Mouse (Mus musculus): ENCODE data around the gene Pcca.
"Not testable (repeated sequence)": the region's sequence is repeated elsewhere in the genome, so short reads cannot be mapped to it uniquely, and the experiment has no call there.

The Pcca gene

GRCm38 (mm10) chr14:122570862-122571261 is 36.7 kb downstream of the Pcca start:
- DNase-seq, result no peak

- DNase-seq, result no peak
These were observed 40.1 kb downstream of the Pcca start for GRCm38 (mm10) chr14:122574064-122574751.

DNA sequence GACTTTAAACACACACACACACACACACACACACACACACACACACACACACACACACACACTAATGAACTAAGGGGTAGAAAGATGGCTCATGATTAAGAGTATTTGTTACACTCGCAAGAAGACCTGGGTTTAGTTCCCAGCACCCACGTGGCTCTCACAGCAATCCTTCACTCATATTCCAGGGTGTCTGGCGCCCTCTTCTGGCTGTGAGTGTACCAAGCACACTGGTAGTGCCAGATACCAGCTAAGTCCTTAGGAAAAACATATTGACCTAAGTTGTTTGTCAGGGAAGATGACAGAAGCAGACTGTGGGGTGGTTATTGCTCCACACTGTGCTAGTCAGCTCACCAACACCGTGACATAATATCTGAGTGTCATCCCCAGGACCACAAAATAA is 43.7 kb downstream of the Pcca start:
- no peak for DNase-seq

DNA sequence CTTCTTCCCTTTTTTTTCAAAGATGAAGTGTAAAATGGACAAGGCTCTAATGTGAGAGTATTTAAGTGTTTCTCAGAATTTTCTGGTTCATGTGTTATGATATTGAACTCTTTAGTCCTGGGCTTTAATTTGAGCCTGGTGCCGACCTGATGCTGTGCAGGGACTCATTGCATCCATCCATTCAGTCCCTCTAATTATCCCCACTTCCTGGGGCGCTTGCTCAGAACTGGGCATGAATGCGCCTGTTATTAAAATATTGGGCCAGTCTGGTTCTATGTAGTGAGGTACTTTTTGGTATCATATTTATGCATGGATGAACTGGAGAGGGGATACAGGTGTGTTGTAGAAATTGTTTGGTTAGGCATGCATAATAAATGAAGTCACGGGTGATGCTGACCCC is 47.9 kb downstream of the Pcca start:
- no peak for DNase-seq

DNA sequence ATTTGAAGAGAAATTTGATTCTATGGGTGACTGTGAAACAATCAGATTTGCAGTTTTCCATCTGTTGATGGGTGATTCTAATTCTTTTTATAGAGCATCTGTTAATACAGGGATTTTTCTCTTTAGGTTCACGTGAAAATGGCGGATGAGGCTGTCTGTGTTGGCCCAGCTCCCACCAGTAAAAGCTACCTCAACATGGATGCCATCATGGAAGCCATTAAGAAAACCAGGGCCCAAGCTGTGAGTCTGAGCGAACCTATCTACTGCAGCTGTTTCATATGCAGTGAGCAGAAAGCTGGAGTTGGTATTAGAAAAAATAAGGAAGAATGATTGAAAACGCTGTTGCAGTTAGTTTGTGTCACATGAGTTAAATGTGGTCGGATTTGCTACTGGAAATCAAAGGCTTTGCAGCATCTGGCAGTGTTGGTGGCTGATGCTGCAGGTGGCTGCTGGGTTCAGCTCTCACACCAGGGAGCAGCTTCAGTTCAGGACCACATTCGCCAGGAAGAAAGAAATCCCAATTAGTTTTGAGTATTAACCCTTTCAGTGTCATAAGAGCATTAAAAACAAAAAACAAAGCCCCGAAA is 48.5 kb downstream of the Pcca start:
- no peak for DNase-seq

DNA sequence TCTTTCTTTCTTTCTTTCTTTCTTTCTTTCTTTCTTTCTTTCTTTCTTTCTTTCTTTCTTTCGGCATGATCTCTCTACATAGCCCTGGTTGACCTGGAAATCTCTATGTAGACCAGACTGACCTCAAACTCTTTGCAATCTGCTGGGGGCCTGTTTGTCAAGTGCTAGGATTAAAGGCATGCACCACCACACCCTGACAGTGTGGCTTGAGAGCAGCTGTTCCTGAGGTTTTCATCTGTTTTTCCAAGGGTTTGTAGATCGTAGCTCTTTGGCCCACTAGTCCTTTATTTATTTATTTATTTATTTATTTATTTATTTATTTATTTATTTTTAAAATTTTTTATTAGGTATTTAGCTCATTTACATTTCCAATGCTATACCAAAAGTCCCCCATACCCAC is 50.0 kb downstream of the Pcca start:
- not testable (repeated sequence) for DNase-seq

DNA sequence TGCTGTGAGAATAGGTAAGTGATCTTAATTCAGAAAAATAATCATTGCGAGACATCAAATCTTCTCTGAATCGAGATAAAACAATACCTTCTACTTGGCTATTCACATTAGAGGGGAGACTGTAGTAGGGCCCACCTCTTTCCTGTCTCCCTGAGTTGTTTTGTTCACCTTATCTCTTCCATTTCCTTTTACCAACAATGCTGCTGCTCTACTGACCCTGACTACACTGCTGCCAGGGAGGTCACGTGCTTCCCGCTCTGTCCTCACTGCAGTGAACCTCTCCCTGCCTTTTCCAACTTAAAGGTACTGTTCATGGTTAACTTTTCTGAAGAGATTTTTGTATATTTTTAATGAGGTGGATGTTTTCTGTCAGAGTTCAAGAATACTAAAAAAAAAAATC is 52.8 kb downstream of the Pcca start:
- no peak for DNase-seq

DNA sequence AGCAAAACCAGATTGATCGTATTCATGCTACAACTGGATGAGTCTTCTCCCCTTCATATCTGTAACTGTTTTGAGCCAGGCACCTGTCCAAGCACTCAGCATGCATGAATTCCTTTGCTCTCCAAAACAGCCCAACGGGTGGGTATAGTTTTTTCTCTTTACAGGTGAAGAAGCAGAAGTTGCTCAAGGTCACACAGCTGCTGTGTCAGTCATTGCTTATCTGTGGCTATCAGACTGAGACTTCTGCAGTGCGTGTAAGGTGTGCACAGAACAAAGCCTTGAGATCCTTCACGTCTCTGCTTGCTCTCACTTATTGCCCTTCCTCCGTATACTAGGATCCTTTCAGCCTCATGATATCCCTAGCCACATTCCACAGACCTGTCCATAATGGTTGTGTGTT is 63.4 kb downstream of the Pcca start:
- DNase-seq, result no peak

DNA sequence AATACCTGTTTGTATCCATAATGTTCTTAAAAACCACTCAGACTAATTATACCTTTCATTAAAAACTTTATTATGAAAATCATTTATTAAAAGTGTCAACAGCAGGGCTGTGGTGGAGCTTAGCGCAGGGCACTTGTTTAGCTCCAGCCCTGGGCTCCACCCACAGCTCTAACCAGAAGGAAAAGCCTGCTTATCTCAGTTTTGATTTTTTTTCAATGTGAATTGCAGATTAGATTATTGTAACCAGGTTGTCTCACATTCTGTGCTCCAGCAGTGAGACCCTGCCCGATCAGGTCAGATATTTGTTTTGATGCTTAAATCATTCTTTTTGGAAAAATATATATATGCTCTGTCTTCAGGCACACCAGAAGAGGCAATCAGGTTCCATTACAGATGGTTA is 64.7 kb downstream of the Pcca start:
- no peak for DNase-seq

GRCm38 (mm10) chr14:122599839-122600238 is 65.7 kb downstream of the Pcca start:
- no peak for DNase-seq

- DNase-seq, result no peak
These were observed 68.6 kb downstream of the Pcca start for GRCm38 (mm10) chr14:122602701-122603100.

DNA sequence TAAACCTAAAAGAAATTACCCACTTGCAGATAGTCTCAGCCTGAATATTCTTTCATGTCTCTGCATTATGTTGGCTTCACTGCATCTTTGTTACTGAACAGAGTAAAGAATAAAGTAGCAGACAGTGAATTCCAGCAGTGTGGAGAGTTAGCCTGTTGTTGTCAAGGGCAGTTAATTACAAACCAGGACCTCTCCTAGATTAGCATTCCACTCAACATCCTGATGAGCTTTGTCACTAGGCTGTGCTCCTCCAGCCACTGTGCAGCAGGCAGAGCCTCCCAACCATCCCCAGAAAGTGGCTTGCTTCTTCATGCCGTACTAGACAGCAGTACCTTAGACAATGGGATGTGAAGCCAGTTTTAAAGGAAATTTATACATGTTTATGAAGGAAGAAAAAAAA is 72.4 kb downstream of the Pcca start:
- DNase-seq, result no peak

DNA sequence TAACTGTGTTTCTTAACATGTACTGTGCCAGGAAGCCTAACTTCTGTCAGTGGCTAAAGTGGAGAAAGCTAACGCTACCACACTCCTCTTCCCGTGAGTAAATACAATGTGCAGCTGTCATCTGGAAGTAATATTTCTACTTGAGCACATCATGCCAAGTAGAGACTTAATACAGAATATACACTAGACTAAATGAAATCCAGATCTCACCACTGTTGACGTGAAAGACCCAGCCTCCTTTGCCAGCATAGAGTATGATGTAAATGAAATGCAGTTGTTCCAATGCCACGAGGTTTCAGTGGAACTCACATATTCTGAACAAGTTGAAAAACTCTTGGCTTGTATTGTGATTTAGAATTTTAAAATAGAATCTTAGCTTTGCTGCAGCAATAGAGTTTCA is 73.3 kb downstream of the Pcca start:
- no peak for DNase-seq

- DNase-seq, result no peak
These were observed 74.2 kb downstream of the Pcca start for GRCm38 (mm10) chr14:122608323-122608722.

DNA sequence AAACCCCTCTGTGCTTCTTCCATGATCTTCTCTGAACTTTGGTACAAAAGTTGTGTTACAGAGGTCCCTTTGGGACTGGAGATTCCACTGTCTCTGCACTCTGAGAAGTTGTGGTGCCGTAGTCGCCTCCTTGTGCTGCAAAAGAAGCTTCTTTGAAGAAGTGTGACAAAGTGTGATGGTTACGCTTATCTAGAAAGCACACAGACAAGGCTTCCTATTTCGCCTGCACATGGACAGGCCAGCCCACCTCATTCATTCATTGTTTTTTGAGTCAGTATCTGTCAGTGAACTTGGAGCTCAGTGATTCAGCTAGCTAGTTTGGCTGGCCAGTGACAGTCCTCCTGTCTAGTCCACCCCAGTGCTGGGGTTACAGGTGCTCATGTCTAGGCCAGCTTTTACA is 76.9 kb downstream of the Pcca start:
- no peak for DNase-seq

DNA sequence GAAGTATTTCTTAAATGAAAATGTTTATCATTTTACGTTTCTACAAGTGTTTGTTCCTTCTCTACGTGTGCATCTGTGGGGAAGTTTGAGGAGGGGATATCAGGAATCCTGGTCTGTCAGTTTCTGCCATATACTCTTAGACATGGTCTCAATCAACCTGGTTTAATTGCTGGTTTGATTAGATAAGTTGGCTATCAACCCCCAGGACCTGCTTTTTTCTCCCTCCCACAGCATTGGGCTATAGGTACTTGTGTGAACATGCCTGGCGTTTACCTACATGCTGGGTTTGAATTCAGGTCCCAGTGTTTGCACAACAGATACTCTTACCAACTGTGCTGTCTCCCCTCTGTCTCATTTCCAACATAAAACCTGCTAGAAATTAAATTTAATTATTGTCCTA is 78.2 kb downstream of the Pcca start:
- DNase-seq, result no peak

DNA sequence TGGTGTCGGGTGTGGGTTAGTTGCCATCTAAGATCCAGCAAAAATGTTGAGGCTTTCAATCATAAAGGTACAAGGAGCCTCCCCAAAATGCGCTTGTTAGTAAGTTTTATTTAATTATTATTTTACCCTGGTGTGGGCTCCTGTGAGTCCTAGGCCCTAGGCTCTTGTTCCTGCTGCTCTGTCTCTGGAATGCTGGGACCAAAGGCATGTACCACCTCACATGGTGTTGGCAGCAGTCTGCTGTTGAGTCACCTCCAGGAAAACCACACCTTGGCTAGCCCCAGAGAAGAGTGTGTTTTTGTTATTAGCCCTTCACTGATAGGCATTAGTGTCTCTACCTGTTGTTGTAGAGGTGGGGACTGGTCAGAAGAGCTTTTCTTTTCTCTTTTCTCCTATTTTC is 83.5 kb downstream of the Pcca start:
- DNase-seq, result no peak

GRCm38 (mm10) chr14:122633416-122633815 is 99.3 kb downstream of the Pcca start:
- no peak for DNase-seq

DNA sequence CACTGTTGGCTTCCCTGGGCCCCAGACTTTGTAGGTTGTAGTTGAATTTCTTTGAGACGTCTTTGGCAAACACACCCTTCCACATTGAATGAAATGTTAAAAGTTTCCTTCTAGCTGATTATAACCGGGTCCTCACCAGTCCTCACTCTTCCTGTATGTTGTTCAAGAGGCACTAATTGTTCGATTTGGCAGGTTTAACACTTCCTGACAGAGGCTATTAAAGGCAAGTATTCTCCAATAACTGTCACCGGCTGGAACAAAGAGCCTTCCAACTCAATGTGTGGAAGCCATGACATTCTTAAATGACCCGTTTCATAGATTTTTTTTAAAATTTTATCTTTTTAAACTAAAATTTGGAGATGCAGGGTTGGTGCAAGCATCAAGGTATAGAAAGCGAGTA is 102.5 kb downstream of the Pcca start:
- no peak for DNase-seq

DNA sequence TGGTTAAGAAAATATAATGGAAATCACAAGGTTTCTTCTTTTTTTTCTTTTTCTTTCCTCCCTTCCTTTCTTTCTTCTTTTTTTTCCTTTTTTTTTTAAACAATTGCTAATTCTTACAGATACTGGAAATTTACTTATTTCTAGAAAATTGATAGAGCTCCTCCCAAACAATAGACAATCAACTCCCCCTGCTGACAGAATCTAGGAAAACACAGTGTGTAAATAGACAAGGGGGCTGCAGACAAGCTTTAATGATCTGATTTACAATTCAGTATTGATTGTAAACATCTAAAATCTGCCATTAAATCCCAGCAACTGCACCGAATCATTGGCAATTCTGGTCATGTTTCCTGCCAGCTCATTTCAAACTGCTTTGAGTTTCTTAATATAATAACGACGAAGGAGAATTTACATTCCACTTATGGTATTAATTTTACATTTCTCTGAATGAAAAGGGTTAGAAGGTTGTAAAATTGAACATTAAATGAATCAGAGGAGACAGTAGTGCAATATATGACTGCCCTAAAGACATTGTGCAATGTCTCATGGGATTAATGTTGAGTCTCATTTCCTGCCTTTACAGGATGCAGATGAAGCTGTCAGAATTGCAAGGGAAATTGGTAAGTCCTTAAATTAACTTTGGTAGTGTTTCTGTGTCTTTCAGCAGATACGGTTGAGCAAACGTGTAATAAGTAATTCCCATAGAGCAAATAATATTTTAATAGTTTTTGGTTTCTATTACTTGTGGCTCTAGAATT is 103.9 kb downstream of the Pcca start:
- DNase-seq, result no peak

GRCm38 (mm10) chr14:122639168-122639720 is 105.1 kb downstream of the Pcca start:
- DNase-seq, result no peak

DNA sequence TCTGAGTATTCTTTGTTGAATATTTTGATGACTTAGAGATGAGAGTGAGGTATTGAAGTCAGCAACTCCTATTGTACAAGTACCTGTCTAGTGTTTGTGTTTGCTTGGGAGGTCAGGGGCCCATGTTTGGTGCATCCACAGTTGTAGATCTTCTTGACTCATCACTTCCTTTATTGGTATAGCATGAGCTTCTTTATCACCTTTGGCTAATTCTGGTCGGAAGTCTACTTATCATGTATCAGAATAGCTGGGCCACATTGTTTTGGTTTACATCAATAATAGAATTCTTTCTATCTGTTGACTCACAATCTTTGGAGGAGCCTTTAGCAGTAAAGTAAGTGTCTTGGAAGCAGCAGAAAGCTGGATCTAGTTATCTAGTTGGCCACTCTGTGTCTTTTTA is 108.3 kb downstream of the Pcca start:
- DNase-seq, result no peak

DNA sequence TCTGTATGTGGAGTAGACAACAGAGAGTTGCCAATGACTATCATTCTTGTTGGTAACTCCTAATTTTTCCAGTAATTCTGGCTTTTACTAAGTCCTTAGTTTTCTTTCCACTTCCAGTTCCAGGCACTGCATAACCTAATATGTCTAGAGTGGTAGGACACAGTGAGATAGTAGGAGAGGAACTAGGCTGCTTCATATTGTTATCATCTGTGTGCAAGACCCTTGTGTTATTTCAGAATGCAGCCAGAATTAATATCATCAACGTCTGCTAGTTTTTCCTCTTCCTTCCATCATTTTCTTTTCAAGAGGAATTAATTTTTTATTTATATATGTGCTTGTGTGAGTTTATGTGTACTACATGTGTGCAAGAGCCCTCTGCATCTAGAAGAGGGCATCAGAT is 114.1 kb downstream of the Pcca start:
- DNase-seq, result no peak

DNA sequence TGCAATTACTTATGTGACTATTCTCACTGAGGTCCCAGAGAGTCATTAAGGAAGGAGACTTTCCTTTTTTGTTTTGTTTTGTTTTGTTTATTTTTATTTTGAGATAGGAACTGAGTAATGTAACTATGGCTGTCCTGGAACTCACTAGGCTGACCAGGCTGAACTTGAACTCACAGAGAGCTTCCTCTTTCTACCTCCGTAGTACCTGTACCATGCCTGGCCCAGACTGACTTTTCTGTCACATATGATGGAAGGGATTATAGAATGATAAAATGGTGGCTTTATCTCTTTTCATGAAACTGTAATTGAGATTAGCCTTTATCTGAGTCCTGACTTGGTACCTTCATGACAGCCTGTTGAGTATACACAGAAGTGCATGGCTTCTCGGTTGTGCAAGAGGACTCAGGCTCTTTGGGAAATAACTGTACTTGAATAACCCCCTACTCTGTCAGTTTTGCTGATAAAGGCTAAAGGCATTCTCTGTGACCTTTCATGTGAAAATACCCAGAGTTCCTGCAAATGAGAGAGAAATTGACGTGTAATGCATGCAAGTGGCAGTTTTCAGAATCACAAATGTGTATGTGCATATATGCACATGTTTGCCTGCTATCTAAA is 115.3 kb downstream of the Pcca start:
- DNase-seq, result no peak
